Mouse (Mus musculus): Measurements from ENCODE around the gene Armc7. TPM values are rescaled to one million over a fixed set of nuclear protein-coding genes. Genes with fewer than 3 reads are reported as not detected.

Gene Armc7
- total and polyA plus RNA-seq, 3 experiments: 7.5 to 12.5 (median 8.7) TPM

DNA sequence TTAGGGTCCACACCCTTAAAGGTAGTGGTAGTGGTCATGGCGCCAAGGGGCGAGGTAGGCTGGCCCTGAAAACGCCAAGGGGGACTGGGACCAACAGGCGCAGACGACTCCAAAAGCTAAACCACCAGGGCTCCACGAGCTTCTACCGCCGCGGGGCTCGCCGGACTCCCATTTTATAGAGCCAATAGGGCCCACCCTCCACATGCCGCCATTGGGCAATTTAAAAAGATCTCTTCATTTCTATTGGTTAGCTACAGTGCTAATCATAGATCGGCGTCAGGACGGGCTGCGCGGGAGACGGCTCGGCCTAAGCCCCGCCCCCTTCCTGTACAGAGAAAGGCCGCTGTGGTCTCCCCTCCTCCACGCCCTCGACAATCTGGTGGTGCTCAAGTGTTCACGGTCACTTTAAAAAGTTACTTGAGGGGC is 38.8 kb downstream of the Armc7 start, which contains the start of gene Jpt1 (continued):
- TF ChIP-seq MAX (IDR thresholded peaks at IDR 0.05; ENCODE audit: low read length) (peak; percentile 92), USF1 (IDR thresholded peaks at IDR 0.05; ENCODE audit: low read depth, low read length) (no peak), CHD1 (IDR thresholded peaks at IDR 0.05; ENCODE audit: low read depth, low read length) (peak; percentile 55; the same call in 1 of the 2 replicates), USF2 (conservative IDR thresholded peaks at IDR 0.05; ENCODE audit: low read depth, low read length) (no peak), TBP (conservative IDR thresholded peaks at IDR 0.05; ENCODE audit: low read depth, low read length) (peak; percentile 99), ZKSCAN1 (IDR thresholded peaks at IDR 0.05; ENCODE audit: borderline replicate concordance, low read depth, low read length) (no peak), MXI1 (IDR thresholded peaks at IDR 0.05; ENCODE audit: low read depth, low read length) (peak; percentile 97), MEF2A (IDR thresholded peaks at IDR 0.05; ENCODE audit: borderline replicate concordance, low read depth, low read length) (peak; percentile 58; the same call in 1 of the 2 replicates), MAZ (IDR thresholded peaks at IDR 0.05; ENCODE audit: low read depth, low read length) (peak; percentile 68; the same call in 1 of the 2 replicates), JUN (IDR thresholded peaks at IDR 0.05; ENCODE audit: insufficient read depth, low read depth, low read length) (no peak; the same call in 1 of the 2 replicates), SMC3 (IDR thresholded peaks at IDR 0.05; ENCODE audit: low read depth, low read length) (no peak)

DNA sequence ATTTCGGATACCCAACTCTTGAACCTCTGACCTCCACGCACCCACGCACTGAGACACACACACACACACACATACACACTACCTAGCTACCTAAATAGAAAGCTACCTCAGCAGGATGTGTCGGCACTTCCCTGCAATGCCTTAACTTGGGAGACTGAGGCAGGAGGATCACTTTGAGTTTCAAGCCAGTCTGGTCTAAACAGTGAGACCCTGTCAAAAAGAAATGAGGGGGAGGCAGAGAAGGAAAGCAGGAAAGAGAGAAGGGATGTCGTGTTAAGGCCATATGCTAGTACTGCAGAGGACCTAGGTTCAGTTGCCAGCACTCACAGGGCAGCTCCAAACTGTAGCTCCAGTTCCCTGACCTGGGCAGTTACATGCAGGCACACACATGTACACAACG is 39.6 kb downstream of the Armc7 start:
- H3K27ac ChIP-seq (ENCODE audit: insufficient read depth, low read depth): no peak overlapping the region
- H3K9ac ChIP-seq (ENCODE audit: insufficient read depth, low read depth): no peak overlapping the region; the same call in 1 of the 2 replicates
- H3K79me2 ChIP-seq (replicated peaks; ENCODE audit: control insufficient read depth, extremely low read depth, insufficient read depth, poor library complexity, severe bottlenecking): peaks cover 41% of the 10 kb centered on the region
- in situ Hi-C loops (cut with MboI; ENCODE audit: low pct_ligation_motif_present, low pct_unique_long_range_greater_than_20kb, low sequenced_read_pairs): no loop called here
- H3K9me3 ChIP-seq (replicated peaks; ENCODE audit: low read length): no peaks in the 10 kb centered on the region
- peaks cover 0 to 12% of the 10 kb centered on the region in 2 experiments for H3K36me3 ChIP-seq (replicated peaks in 1 of 2; ENCODE audit: control insufficient read depth in 1 of 2, insufficient read depth in 1 of 2, low read length in 1 of 2)
- dilution Hi-C loops (cut with MboI; ENCODE audit: extremely low pct_ligation_motif_present, extremely low pct_unique_long_range_greater_than_20kb, low sequenced_read_pairs): no loop called here
- H3K4me3 ChIP-seq (replicated peaks in 1 of 3; ENCODE audit: low read depth in 2 of 3, low read length in 2 of 3, poor library complexity in 1 of 3): no peak overlapping the region
- no peak for DNase-seq (ENCODE audit: extremely low read depth)
- H3K4me1 ChIP-seq (ENCODE audit: control insufficient read depth in 1 of 2, insufficient read depth in 2 of 2): peaks cover 20 to 63% of the 10 kb centered on the region in 2 experiments
- H3K4me2 ChIP-seq (ENCODE audit: insufficient read depth, low read depth, poor library complexity, severe bottlenecking): no peak overlapping the region; the same call in 1 of the 2 replicates
- no peaks in the 10 kb centered on the region for H3K27me3 ChIP-seq (replicated peaks)
- TF ChIP-seq EP300 (IDR thresholded peaks at IDR 0.05; ENCODE audit: low read length) (no peak), SIN3A (IDR thresholded peaks at IDR 0.05; ENCODE audit: low read length) (no peak), ZNF384 (IDR thresholded peaks at IDR 0.05; ENCODE audit: low read depth, low read length) (no peak), POLR2A (IDR thresholded peaks at IDR 0.05; ENCODE audit: low read depth, low read length) (no peak), CHD1 (IDR thresholded peaks at IDR 0.05; ENCODE audit: low read depth, low read length) (0 out of 2 replicates have a peak, but pooled peaks have one; percentile 15), E2F4 (IDR thresholded peaks at IDR 0.05; ENCODE audit: insufficient replicate concordance, low read depth, low read length) (no peak), JUN (IDR thresholded peaks at IDR 0.05; ENCODE audit: insufficient read depth, low read depth, low read length) (no peak), CHD2 (IDR thresholded peaks at IDR 0.05; ENCODE audit: low read length) (no peak)

DNA sequence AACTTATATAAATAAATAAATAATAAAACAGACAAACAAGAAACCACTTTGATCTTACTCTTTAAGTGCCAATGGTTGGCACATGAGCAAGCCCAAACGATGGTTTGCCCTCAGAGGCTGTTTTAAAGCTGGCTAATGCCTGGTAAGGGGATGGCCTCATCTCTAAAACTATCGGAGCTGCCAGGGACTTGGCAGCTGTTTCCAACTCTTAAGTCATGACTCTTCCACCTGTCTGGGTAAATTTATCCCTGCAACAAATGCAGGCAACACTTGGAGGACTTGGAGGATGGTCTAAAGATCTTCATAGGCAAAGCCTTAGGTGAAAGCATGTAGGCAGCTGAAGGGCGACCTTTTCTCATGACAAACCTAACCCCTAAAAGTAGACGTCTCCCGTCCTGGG is 41.5 kb downstream of the Armc7 start:
- Histone ChIP-seq H3K4me3 (replicated peaks in 1 of 3; ENCODE audit: low read depth in 2 of 3, low read length in 2 of 3, poor library complexity in 1 of 3) (no peak overlapping the region), H3K4me2 (ENCODE audit: insufficient read depth, low read depth, poor library complexity, severe bottlenecking) (no peak overlapping the region), H3K27me3 (replicated peaks) (no peaks in the 10 kb centered on the region), H3K4me1 (ENCODE audit: control insufficient read depth in 1 of 2, insufficient read depth in 2 of 2) (peaks cover 9 to 51% of the 10 kb centered on the region in 2 experiments), H3K79me2 (replicated peaks; ENCODE audit: control insufficient read depth, extremely low read depth, insufficient read depth, poor library complexity, severe bottlenecking) (peaks cover 22% of the 10 kb centered on the region), H3K9ac (ENCODE audit: insufficient read depth, low read depth) (no peak overlapping the region), H3K27ac (ENCODE audit: insufficient read depth, low read depth) (no peak overlapping the region), H3K36me3 (replicated peaks in 1 of 2; ENCODE audit: control insufficient read depth in 1 of 2, insufficient read depth in 1 of 2, low read length in 1 of 2) (peaks cover 0 to 6% of the 10 kb centered on the region in 2 experiments), H3K9me3 (replicated peaks; ENCODE audit: low read length) (no peaks in the 10 kb centered on the region)
- DNase-seq (ENCODE audit: extremely low read depth): no peak
- dilution Hi-C loops (cut with MboI; ENCODE audit: extremely low pct_ligation_motif_present, extremely low pct_unique_long_range_greater_than_20kb, low sequenced_read_pairs): no loop called here
- TF ChIP-seq CTCF (conservative IDR thresholded peaks at IDR 0.05 in 1 of 2, IDR thresholded peaks at IDR 0.05 in 1 of 2; ENCODE audit: low read depth in 2 of 2, low read length in 2 of 2): no peak
- no peak for TF ChIP-seq UBTF (IDR thresholded peaks at IDR 0.05; ENCODE audit: low read depth, low read length)
- TF ChIP-seq ZNF384 (IDR thresholded peaks at IDR 0.05; ENCODE audit: low read depth, low read length): no peak
- no peak for TF ChIP-seq CHD1 (IDR thresholded peaks at IDR 0.05; ENCODE audit: low read depth, low read length)
- TF ChIP-seq SIN3A (IDR thresholded peaks at IDR 0.05; ENCODE audit: low read length): no peak
- TF ChIP-seq GABPA (IDR thresholded peaks at IDR 0.05; ENCODE audit: insufficient replicate concordance, low read depth, low read length): no peak
- in situ Hi-C loops (cut with MboI; ENCODE audit: low pct_ligation_motif_present, low pct_unique_long_range_greater_than_20kb, low sequenced_read_pairs): no loop called here
